Mouse (Mus musculus): ENCODE measurements around the gene Cacna1c. TPM values are rescaled to one million over a fixed set of nuclear protein-coding genes. Genes with fewer than 3 reads are reported as not detected.

The Cacna1c gene
- polyA plus RNA-seq, 3 experiments from 2014 or later, result 1.1 TPM; not detected in 2

- no peak for ATAC-seq
These were observed 150.7 kb downstream of the Cacna1c start for GRCm38 (mm10) chr6:119045498-119045897.

- ATAC-seq, result no peak
These were observed 152.1 kb downstream of the Cacna1c start for GRCm38 (mm10) chr6:119044148-119044547.

- ATAC-seq, result no peak
These were observed 153.4 kb downstream of the Cacna1c start for GRCm38 (mm10) chr6:119042803-119043202.

GRCm38 (mm10) chr6:119040961-119041360 is 155.3 kb downstream of the Cacna1c start:
- no peak for ATAC-seq

- no peak for ATAC-seq
These were observed 156.4 kb downstream of the Cacna1c start for GRCm38 (mm10) chr6:119039815-119040214.

- no peak for ATAC-seq
These were observed 156.9 kb downstream of the Cacna1c start for GRCm38 (mm10) chr6:119039293-119039692.

- no peak for ATAC-seq
These were observed 158.4 kb downstream of the Cacna1c start for GRCm38 (mm10) chr6:119037815-119038214.

GRCm38 (mm10) chr6:119037047-119037446 is 159.2 kb downstream of the Cacna1c start:
- no peak for ATAC-seq

GRCm38 (mm10) chr6:119035361-119035760 is 160.9 kb downstream of the Cacna1c start:
- ATAC-seq, result no peak

- no peak for ATAC-seq
These were observed 161.3 kb downstream of the Cacna1c start for GRCm38 (mm10) chr6:119034947-119035346.

GRCm38 (mm10) chr6:119027880-119028279 is 168.3 kb downstream of the Cacna1c start:
- ATAC-seq, result no peak

- no peak for ATAC-seq
These were observed 173.4 kb downstream of the Cacna1c start for GRCm38 (mm10) chr6:119022850-119023249.

- ATAC-seq, result no peak
These were observed 175.0 kb downstream of the Cacna1c start for GRCm38 (mm10) chr6:119021226-119021625.

GRCm38 (mm10) chr6:119018956-119019355 is 177.3 kb downstream of the Cacna1c start:
- ATAC-seq, result no peak

- ATAC-seq, result no peak
These were observed 178.0 kb downstream of the Cacna1c start for GRCm38 (mm10) chr6:119018256-119018655.

- ATAC-seq, result no peak
These were observed 178.7 kb downstream of the Cacna1c start for GRCm38 (mm10) chr6:119017498-119017897.

- ATAC-seq, result no peak
These were observed 180.9 kb downstream of the Cacna1c start for GRCm38 (mm10) chr6:119015346-119015745.

- ATAC-seq, result no peak
These were observed 182.8 kb downstream of the Cacna1c start for GRCm38 (mm10) chr6:119013168-119014098.

GRCm38 (mm10) chr6:119010875-119011274 is 185.3 kb downstream of the Cacna1c start:
- no peak for ATAC-seq

GRCm38 (mm10) chr6:119009526-119009925 is 186.7 kb downstream of the Cacna1c start:
- no peak for ATAC-seq

- ATAC-seq, result no peak
These were observed 187.5 kb downstream of the Cacna1c start for GRCm38 (mm10) chr6:119008638-119009166.

- no peak for ATAC-seq
These were observed 191.6 kb downstream of the Cacna1c start for GRCm38 (mm10) chr6:119004596-119004995.

GRCm38 (mm10) chr6:119001442-119001841 is 194.8 kb downstream of the Cacna1c start:
- no peak for ATAC-seq

- no peak for ATAC-seq
These were observed 196.0 kb downstream of the Cacna1c start for GRCm38 (mm10) chr6:119000255-119000654.

Data from inflammation-experienced regulatory T-cells, adult 6 months (primary cell).